In genomic region chr2:92941463-92941862, GRCm38 (mm10) we compare ENCODE assay signal across 24 mouse cellular contexts. TPM values are rescaled to one million over a fixed set of nuclear protein-coding genes. Genes with fewer than 3 reads are reported as not detected.
DNase-seq lines count a peak whose midpoint lies in the region; ATAC-seq and TF ChIP-seq lines count a peak whose summit lies in the region.
"Had no signal": no experiment of that assay in that cellular context is flagged by ENCODE, and none has a peak within 500 bp of the region (broad histone marks: within the 10 kb centered on the region; RNA-seq: fewer than 3 reads in every experiment).

No protein-coding gene starts in this region.

- peak overlapping the region; percentile 93 for H3K27ac ChIP-seq in left cerebral cortex, adult 2 months
- H3K27ac ChIP-seq: embryonic facial prominence, embryonic 13.5 days; forebrain, embryonic 12.5 days; gastrocnemius, adult 2 months; heart, embryonic 13.5 days; hindbrain, embryonic 12.5 days had no signal

- intact Hi-C loops in left cerebral cortex, adult 2 months (cut with DNase I): no loop called here
- intact Hi-C loops in left cerebral cortex, postnatal 4 days (cut with DNase I): no loop called here

- ATAC-seq in cerebellum, adult (ENCODE audit: insufficient number of reproducible peaks, low FRiP score, low TSS enrichment): peak; percentile 56; the same call in 1 of the 2 replicates
- ATAC-seq: CD4-positive, CD25-positive, alpha-beta regulatory T cell, adult 4 months; forebrain, embryonic 16.5 days; hindbrain, embryonic 16.5 days; inflammation-experienced regulatory T-cells, adult 6 months had no signal

- no peak for TF ChIP-seq CTCF in left cerebral cortex, adult 2 months (IDR thresholded peaks at IDR 0.05)

- no peak for DNase-seq in cerebellum, adult 8-10 months
- no peak for DNase-seq in left cerebral cortex, adult 2 months (ENCODE audit: extremely low spot score in 1 of 2, low spot score in 2 of 2)
- DNase-seq in left cerebral cortex, postnatal 4 days: no peak
- DNase-seq in cerebellum, adult 9-10 months: peak; percentile 71
- peak; percentile 38 to 49 for DNase-seq in cerebellum, postnatal 36 days
- DNase-seq in right cerebral cortex, adult 2 months (ENCODE audit: low spot score in 2 of 2): no peak
- DNase-seq in retina, embryonic 14.5 days (ENCODE audit: low spot score): no peak
- DNase-seq: adrenal gland, adult 8-10 months; adrenal gland, postnatal 36 days; B cell, adult 2 months; heart, postnatal 4 days; kidney, adult 11 months had no signal

- H3K4me3 ChIP-seq in left cerebral cortex, adult 2 months: no peak overlapping the region
- H3K4me3 ChIP-seq: embryonic facial prominence, embryonic 13.5 days; forebrain, embryonic 12.5 days; gastrocnemius, adult 2 months; heart, embryonic 13.5 days; hindbrain, embryonic 12.5 days had no signal

RNA-seq across cellular contexts. Expression of gene Syt13, which starts 26.6 kb away (rescaled TPM):
- 100 to 1,000 TPM; 190 to 210 TPM for total RNA-seq in left cerebral cortex, adult 2 months (2021)
- total RNA-seq in left cerebral cortex, postnatal 4 days (2021): 10 to 100 TPM; 24.3 to 31.7 TPM
- total RNA-seq: common myeloid progenitor, adult 5-6 weeks; granulocyte monocyte progenitor cell, adult 5-6 weeks had no signal

Comparison
In these comparisons a context has a peak if more than half of its experiments do, and no peak if none do; other contexts are left out.
1. DNase-seq: peak in cerebellum, adult 9-10 months (single experiment) and cerebellum, postnatal 36 days (2 of 2); none in cerebellum, adult 8-10 months (single experiment), left cerebral cortex, adult 2 months (0 of 2), left cerebral cortex, postnatal 4 days (single experiment), right cerebral cortex, adult 2 months (0 of 2) and retina, embryonic 14.5 days (single experiment).
2. RNA of gene Syt13, which starts 26.6 kb away (total RNA-seq): 190 to 210 TPM in left cerebral cortex, adult 2 months; 24.3 to 31.7 TPM in left cerebral cortex, postnatal 4 days; every median in the first group is over 4 times any median in the second.